Comparison of ENCODE assay signal across 10 mouse cellular contexts in genomic region chr5:113014111-113014807, GRCm38 (mm10). TPM values are rescaled to one million over a fixed set of nuclear protein-coding genes. Genes with fewer than 3 reads are reported as not detected.
DNase-seq lines count a peak whose midpoint lies in the region; ATAC-seq and TF ChIP-seq lines count a peak whose summit lies in the region.
"Had no signal": no experiment of that assay in that cellular context is flagged by ENCODE, and none has a peak within 500 bp of the region (broad histone marks: within the 10 kb centered on the region; RNA-seq: fewer than 3 reads in every experiment).

No protein-coding gene starts in this region.

- H3K9ac ChIP-seq in heart, postnatal 0 days (replicated peaks; ENCODE audit: low read depth, low read length): peak overlapping the region; percentile 72
- H3K9ac ChIP-seq in liver, embryonic 11.5 days (ENCODE audit: low read depth, low read length): no peak overlapping the region

- H3K27ac ChIP-seq in bone marrow, adult 2 months (ENCODE audit: control insufficient read depth, insufficient read depth, low read depth, low read length, poor library complexity): no peak overlapping the region
- H3K27ac ChIP-seq in heart, postnatal 0 days (ENCODE audit: low read depth): peak overlapping the region; percentile 85; the same call in 1 of the 2 replicates
- H3K27ac ChIP-seq in liver, embryonic 11.5 days (ENCODE audit: low read depth, low read length): no peak overlapping the region

- no peaks in the 10 kb centered on the region for H3K9me3 ChIP-seq in heart, postnatal 0 days (replicated peaks; ENCODE audit: control insufficient read depth, low read length)
- no peaks in the 10 kb centered on the region for H3K9me3 ChIP-seq in liver, embryonic 11.5 days (ENCODE audit: control insufficient read depth, low read length)

- peaks cover 3% of the 10 kb centered on the region; the same call in 1 of the 2 replicates for H3K4me1 ChIP-seq in bone marrow, adult 2 months (ENCODE audit: control insufficient read depth, insufficient read depth, low read length)
- peaks cover 32% of the 10 kb centered on the region for H3K4me1 ChIP-seq in heart, postnatal 0 days (ENCODE audit: control insufficient read depth, insufficient read depth)
- H3K4me1 ChIP-seq in liver, embryonic 11.5 days (replicated peaks; ENCODE audit: control insufficient read depth, insufficient read depth, low read length): peaks cover 9% of the 10 kb centered on the region; the same call in 1 of the 2 replicates

- H3K4me2 ChIP-seq in heart, postnatal 0 days (ENCODE audit: low read depth, low read length): peak overlapping the region; percentile 67
- peak overlapping the region; percentile 59 for H3K4me2 ChIP-seq in liver, embryonic 11.5 days

- no peaks in the 10 kb centered on the region for H3K27me3 ChIP-seq in heart, postnatal 0 days (ENCODE audit: control insufficient read depth, insufficient read depth, low read length)
- peaks cover 18% of the 10 kb centered on the region for H3K27me3 ChIP-seq in liver, embryonic 11.5 days (replicated peaks; ENCODE audit: control insufficient read depth, insufficient read depth, low read length)
- H3K27me3 ChIP-seq: CH12.LX had no signal

- peak overlapping the region; percentile 71 for H3K4me3 ChIP-seq in bone marrow, adult 2 months (replicated peaks; ENCODE audit: control insufficient read depth, low read depth, low read length)
- peak overlapping the region; percentile 71 for H3K4me3 ChIP-seq in heart, postnatal 0 days (ENCODE audit: low read depth, low read length)
- peak overlapping the region; percentile 58; the same call in 1 of the 2 replicates for H3K4me3 ChIP-seq in liver, embryonic 11.5 days (ENCODE audit: low read depth, low read length)

- DNase-seq in gastrocnemius, postnatal 25 days: peak; percentile 28
- DNase-seq in gastrocnemius, adult 18-20 months (ENCODE audit: low spot score): no peak
- peak; percentile 26 for DNase-seq in heart, postnatal 0 days (ENCODE audit: low spot score)
- no peak for DNase-seq in liver, embryonic 11.5 days (ENCODE audit: low spot score)
- DNase-seq in urinary bladder, adult 2 months (ENCODE audit: low spot score): no peak

- TF ChIP-seq EP300 in heart, postnatal 0 days (IDR thresholded peaks at IDR 0.05; ENCODE audit: low read depth): no peak

- 31% methylated on average over 16 of the region's 16 CpGs for WGBS in bone marrow, adult 2 months
- WGBS in heart, postnatal 0 days: 26% methylated on average over 16 of the region's 16 CpGs
- WGBS in liver, embryonic 11.5 days: 59% methylated on average over 16 of the region's 16 CpGs

- no peaks in the 10 kb centered on the region; the same call in 1 of the 2 replicates for H3K36me3 ChIP-seq in heart, postnatal 0 days (replicated peaks; ENCODE audit: control insufficient read depth, insufficient read depth, low read length)
- no peaks in the 10 kb centered on the region for H3K36me3 ChIP-seq in liver, embryonic 11.5 days (ENCODE audit: control insufficient read depth, insufficient read depth, low read length)

- TF ChIP-seq CTCF in bone marrow, adult 2 months (IDR thresholded peaks at IDR 0.05; ENCODE audit: control insufficient read depth, insufficient read depth, low read length): no peak
- peak; percentile 29; the same call in 1 of the 2 replicates for TF ChIP-seq CTCF in heart, postnatal 0 days (IDR thresholded peaks at IDR 0.05; ENCODE audit: low read depth)

- no peak for ATAC-seq in heart, postnatal 0 days (ENCODE audit: insufficient read depth, low read depth)
- no peak for ATAC-seq in liver, embryonic 11.5 days (replicated peaks; ENCODE audit: low FRiP score)
- no peak for ATAC-seq in monocyte, adult 5-6 weeks (replicated peaks; ENCODE audit: insufficient number of reproducible peaks, low FRiP score, low TSS enrichment, poor library complexity, severe bottlenecking)
- no peak for ATAC-seq in granulocyte monocyte progenitor cell, adult 5-6 weeks (replicated peaks; ENCODE audit: poor library complexity, severe bottlenecking)

- no peak for TF ChIP-seq POLR2A in bone marrow, adult 2 months (IDR thresholded peaks at IDR 0.05; ENCODE audit: borderline replicate concordance, control insufficient read depth, low read depth, low read length)

RNA-seq across cellular contexts. Expression of gene Grk3, which starts 1.3 kb away (rescaled TPM):
- total RNA-seq in gastrocnemius, postnatal 25 days (2021): 1 to 10 TPM; 3.6 to 4.5 TPM
- total RNA-seq in gastrocnemius, adult 18-20 months (2021): 1 to 10 TPM; 4.6 to 5.7 TPM
- polyA plus RNA-seq in bone marrow, adult 2 months (2011; ENCODE audit: insufficient read depth, insufficient read length, low replicate concordance, missing spikeins): 8.1 and 17.4 TPM in 2 replicates
- total RNA-seq in heart, postnatal 0 days (2014; rRNA removed; ENCODE audit: low replicate concordance): 33.8 and 41.8 TPM in 2 replicates
- polyA plus RNA-seq in heart, postnatal 0 days (2015; fragmentation: Nextera tagmentation; extraction: Ambion mirVana): 12.2 and 12.3 TPM in 2 replicates
- 3.8 and 4.2 TPM in 2 replicates for polyA plus RNA-seq in liver, embryonic 11.5 days (2014; fragmentation: Nextera tagmentation; extraction: Ambion mirVana)
- total RNA-seq in monocyte, adult 5-6 weeks (2017): 295 to 342 TPM (median 339 TPM) in 3 replicates
- total RNA-seq in granulocyte monocyte progenitor cell, adult 5-6 weeks (2014; fragmentation: Nextera tagmentation): 30.8 and 39.1 TPM in 2 replicates
- 21.3 and 22.5 TPM in 2 replicates for total RNA-seq in granulocyte monocyte progenitor cell, adult 5-6 weeks (2017)
- 5.9 and 9.1 TPM in 2 replicates for polyA plus RNA-seq in urinary bladder, adult 2 months (2012; rRNA removed)
- total RNA-seq: CH12.LX had no signal

RNA-seq across cellular contexts. Expression of gene Crybb2, which starts 55.7 kb away (rescaled TPM):
- total RNA-seq in gastrocnemius, postnatal 25 days (2021): not detected
- not detected for total RNA-seq in gastrocnemius, adult 18-20 months (2021)
- not detected in 2 replicates for polyA plus RNA-seq in bone marrow, adult 2 months (2011; ENCODE audit: insufficient read depth, insufficient read length, low replicate concordance, missing spikeins)
- total RNA-seq in heart, postnatal 0 days (2014; rRNA removed; ENCODE audit: low replicate concordance): not detected in 2 replicates
- not detected in 2 replicates for polyA plus RNA-seq in heart, postnatal 0 days (2015; fragmentation: Nextera tagmentation; extraction: Ambion mirVana)
- polyA plus RNA-seq in liver, embryonic 11.5 days (2014; fragmentation: Nextera tagmentation; extraction: Ambion mirVana): not detected in 2 replicates
- total RNA-seq in monocyte, adult 5-6 weeks (2017): not detected in 3 replicates
- not detected in 2 replicates for total RNA-seq in granulocyte monocyte progenitor cell, adult 5-6 weeks (2014; fragmentation: Nextera tagmentation)
- total RNA-seq in granulocyte monocyte progenitor cell, adult 5-6 weeks (2017): not detected in 2 replicates
- not detected in 2 replicates for polyA plus RNA-seq in urinary bladder, adult 2 months (2012; rRNA removed)
- total RNA-seq: CH12.LX; hematopoietic stem cell, adult 5-6 weeks had no signal

Comparison
In these comparisons a context has a peak if more than half of its experiments do, and no peak if none do; other contexts are left out.
1. DNase-seq: peak in gastrocnemius, postnatal 25 days (single experiment) and heart, postnatal 0 days (single experiment); none in gastrocnemius, adult 18-20 months (single experiment), liver, embryonic 11.5 days (single experiment) and urinary bladder, adult 2 months (single experiment).
2. Peak in every context shown above with its lines, with median percentiles within 50 percentile points of each other: H3K4me3 ChIP-seq.